Mouse (Mus musculus) granulocyte monocyte progenitor cell, adult 5-6 weeks (primary cell): ENCODE results near the gene Gbp7. TPM values are rescaled to one million over a fixed set of nuclear protein-coding genes. Genes with fewer than 3 reads are reported as not detected.
A peak's percentile ranks its signal among the peaks of the same experiment; 100 is the strongest.
"Not testable (repeated sequence)": the region's sequence is repeated elsewhere in the genome, so short reads cannot be mapped to it uniquely, and the experiment has no call there.

Experiments
- ATAC-seq: replicated peaks from 2 replicates; pipeline ENCODE4 v1.8.0; 2016; ENCODE audit warnings: mild to moderate bottlenecking, moderate TSS enrichment, inconsistent platforms; ENCODE audit not compliant: poor library complexity, severe bottlenecking
- total RNA-seq, 2 experiments: library from RNA; stranded (forward) in 1 of 2; stranded (reverse) in 1 of 2; fragments of 200-712, 200-1000 nt in 1 of 2; fragments of >200 nt in 1 of 2; fragmentation: Nextera tagmentation in 1 of 2; gene quantifications; 2 replicates each; pipeline ENCODE4 v1.2.3; 2014 to 2017

Gene Gbp7
- total RNA-seq (2014; fragmentation: Nextera tagmentation) (14.2 and 25.7 TPM in 2 replicates), total RNA-seq (2017) (24.3 and 27.4 TPM in 2 replicates)

DNA sequence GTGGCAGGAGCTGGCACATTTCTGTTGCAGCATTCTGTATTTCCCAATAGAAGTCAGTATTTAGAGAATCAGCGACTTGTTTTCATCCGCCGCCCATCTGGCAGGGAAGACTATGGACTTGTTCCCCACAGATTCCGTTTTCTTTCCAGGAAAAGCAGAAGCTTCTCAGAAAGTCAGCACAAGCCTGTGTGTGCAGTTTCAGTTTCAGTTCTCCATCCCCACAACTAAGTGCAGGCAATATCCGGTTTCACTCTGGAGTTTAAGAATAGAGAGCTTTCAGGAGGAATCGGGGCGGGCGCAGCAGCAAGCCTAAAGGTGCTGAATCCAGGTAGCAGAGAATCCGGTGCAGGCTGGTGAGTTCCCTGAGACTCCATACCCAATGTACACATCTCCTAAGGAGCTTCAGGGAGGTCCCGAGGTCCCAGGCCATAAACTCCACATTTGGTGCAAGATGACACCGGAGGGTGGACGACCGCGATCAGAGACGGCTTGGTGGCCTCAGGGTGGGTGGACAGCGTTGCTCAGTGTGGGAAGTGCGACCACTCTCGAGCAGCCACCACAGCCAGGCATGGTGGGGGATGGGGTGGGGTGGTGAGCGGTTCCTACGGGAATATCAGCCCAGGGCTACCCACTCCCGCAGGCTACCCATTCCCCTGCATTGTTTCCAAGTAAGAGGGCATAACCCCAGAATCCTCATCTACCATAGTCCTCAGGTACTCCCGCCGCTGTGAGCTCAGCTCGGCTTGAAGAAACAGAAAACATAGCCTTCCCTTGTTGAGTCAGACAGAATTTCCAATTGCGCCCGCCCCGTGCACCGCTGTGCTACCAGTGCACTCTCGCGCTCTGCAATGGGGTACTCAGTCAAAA, at the start of gene Gbp7:
Gene Gbp7, plus strand, starts transcription at position 256 of the 867 bp plus-strand sequence.
- peak; percentile 95 for ATAC-seq

DNA sequence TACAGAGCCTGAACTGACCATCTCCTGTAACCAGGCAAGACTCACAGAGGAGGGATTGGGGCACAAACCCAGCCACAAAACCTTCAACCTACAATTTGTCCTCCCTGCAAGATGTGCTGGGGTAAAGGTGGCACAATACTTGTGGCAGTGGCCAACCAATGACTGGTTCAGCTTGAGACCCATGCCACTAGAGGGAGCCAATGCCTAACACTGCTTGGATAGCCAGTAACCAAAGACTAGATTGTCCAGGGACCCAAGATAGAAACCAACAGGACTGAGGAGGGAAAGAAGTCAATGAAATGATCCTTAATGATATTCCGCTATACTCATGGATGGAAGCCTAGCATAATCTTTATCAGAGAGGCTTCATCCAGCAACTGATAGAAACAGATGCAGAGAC, 39.7 kb upstream of the Gbp7 start:
- peak; percentile 78 for ATAC-seq

DNA sequence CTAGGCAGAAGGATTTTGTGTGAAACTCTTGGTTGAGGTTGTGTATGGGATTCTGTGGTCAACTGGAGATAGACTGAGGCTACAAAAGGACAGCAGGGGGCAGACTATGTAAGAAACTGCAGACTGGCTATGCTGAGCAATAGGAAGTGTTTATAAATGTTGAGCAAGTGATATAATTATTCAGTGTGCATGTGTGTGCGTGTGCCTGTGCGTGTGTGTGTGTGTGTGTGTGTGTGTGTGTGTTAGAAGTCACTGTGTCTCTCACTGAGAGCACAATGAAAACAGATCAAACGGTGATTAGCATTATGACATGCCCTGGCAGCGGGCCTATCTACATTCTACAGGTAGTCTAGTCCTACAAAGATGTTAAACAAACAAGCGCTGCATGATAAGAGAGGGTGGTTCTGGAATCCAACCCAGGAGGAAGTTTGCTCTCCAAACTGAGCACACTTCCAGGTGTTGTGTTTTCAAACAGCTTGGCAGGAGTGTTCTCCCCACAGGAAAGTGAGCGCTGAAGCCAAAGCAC, 36.5 kb upstream of the Gbp7 start, which contains the start of gene Gbp5:
Gene Gbp5, plus strand, starts transcription at position 443 of the 526 bp plus-strand sequence.
- peak; percentile 72 for ATAC-seq

DNA sequence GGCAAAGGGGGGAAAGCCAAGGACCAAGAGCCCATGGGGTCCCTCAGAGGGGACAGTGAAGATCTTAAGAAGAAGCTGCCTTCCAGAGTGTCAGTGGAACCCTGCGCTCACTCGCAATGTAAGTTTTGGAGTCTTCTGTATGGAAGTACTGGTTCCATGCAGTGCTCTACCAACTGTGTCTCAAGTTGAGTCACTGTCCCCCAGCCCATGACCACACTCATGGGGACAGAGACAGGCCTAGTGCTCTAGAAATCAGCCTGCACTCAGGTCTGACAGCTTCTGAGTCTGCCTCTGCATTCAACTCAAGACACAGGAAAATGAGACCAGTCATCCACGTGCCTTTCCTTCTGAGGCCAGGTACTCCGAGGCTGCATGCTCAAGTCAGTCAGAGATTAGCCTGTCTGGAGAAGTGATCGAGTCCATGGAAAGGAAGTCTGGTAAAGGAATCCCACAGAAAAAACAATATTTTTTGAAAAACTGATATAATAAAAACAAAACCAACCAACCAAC, 34.9 kb upstream of the Gbp7 start:
- no peak for ATAC-seq

DNA sequence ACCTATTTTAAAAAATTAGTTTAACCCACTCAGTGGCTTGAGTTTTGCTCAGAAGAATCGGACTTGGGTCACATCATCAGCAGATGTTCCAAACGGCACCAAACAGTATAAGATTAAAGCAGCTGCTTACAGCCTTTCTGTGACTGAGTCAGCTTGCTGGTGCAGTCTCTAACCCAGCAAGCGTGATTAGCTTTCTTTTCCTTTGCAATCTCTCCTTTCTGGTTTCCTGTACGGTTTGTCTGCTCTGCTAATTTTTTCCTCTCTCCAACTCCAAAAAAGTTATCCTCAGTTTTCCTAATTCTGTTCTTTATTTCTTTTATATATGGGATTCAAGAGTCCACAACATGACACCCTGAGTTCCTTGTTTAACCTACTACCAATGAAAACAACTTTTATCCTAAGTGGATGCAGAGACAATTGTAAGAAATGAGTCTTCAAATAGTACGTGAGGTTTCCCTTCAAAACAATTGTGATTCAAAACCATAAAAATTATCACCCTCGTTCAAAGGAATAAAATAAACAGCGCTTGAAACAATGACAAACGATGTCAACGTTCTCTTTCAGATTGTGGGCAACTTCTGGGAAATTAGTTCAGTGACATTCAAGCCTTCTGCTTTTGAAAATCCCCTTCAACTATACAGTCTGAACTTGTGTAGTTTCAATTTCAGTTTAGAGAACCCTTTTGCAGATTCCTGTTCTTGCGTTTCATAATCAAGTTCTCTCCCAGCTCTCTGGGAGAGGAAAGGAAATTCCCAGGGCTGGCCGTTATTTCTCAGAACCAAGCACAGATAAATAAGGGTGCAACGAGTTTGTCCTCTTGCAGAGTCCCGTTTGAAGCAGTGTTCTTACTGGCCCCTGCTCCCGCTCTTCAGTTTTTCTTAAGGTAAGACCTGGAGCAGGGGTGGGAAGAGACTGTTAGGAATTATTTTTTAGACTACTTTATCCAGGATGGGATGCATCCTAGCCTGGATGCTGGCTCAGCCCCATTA, 33.7 kb upstream of the Gbp7 start:
- peak; percentile 36 for ATAC-seq

DNA sequence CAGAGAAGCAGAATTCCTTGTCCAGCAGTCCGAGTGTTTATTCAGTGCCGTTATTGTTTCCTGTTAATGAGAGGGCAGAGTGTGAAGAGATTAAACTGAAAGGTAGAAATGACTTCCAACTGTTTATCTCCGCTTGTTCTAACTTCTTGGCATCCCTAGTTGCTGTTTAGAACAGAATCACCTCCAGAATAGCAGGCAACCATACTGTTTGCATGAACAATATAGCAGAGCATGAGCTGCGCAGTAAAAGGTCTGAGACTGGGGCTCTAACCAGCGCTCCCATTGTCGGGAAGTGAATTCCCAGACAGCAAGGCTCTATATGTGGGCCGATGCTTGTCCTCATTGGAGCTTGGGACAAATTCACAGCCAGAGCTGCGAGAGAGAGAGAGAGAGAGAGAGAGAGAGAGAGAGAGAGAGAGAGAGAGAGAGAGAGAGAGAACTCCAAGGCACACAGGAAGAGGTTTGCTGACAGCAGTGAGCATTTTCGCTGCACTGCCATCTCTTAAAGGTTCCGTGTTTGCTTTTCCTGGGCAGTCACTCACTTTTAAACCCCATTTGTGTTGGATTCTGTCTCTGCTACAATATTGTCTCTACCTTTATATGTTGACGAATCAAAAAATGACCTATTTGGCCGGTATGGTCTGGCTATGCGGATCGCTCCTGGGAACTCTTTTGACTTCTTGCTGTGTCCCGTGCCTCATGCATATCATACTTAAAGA, 32.9 kb upstream of the Gbp7 start:
- ATAC-seq, result 0 out of 2 replicates have a peak, but pooled peaks have one; percentile 16

DNA sequence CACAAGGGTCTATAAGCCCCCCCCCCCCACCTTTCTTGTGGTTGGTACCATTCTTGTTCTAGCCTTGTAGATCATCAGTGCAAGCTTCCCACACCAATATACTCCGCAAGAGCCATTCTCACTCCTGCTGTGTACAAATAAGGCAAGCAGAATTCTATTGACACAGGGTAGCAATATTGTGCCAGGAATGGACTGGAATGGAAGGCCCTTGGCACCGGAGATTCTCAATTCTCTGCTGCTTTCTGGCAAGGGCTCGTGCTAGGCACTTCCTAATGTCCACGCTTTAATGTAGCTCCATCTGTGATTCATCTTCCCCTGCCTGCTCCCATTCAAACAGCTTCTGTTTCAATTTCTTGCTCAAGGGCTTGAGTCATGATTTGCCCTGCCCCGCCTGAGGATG, 31.2 kb upstream of the Gbp7 start:
- no peak for ATAC-seq

- no peak for ATAC-seq
Measured at GRCm38 (mm10) chr3:142528116-142528515, 2.0 kb upstream of the Gbp7 start.

DNA sequence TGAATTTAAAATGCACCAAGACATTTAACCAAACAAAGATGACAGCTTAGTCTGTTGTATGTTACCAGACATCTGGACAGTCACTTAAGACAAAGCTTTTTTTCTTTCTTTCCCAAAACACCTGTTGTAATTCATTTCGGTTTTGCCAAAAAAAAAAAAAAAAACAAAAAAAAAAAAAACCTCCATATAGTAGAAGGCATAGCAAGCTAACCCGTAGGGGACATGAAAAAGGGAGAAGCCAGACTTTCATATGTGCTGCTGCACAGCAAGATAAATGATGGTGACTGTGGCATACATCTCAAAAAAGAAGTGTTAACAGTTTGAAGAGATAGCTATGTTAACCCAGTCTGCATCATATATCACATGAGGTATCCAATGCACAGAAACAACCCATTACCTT, 545 bp upstream of the Gbp7 start:
- ATAC-seq, result peak; percentile 13

DNA sequence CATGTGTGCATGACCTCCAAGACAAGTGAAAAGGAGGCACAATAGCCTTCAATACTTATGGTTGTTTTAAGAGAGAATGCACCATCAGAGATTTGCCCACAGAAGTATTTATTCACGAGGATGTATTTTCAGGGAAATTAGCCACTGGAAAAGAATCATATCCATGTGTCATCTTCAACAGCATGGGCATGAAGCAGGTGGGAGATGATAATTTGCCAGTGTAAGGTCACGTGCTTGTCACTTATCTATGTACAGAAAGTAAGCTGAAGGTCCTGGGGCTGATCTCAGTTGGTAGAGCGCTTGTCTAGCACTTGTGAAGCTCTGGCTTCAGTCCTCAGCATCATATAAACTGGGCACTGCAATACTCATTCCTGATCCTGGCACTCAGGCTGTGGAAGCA, 1.5 kb downstream of the Gbp7 start:
- no peak for ATAC-seq

- no peak for ATAC-seq
Measured at GRCm38 (mm10) chr3:142533185-142533584, 3.0 kb downstream of the Gbp7 start.

- ATAC-seq, result no peak
Measured at GRCm38 (mm10) chr3:142535667-142536066, 5.5 kb downstream of the Gbp7 start.

- no peak for ATAC-seq
Measured at GRCm38 (mm10) chr3:142541391-142541790, 11.2 kb downstream of the Gbp7 start.

DNA sequence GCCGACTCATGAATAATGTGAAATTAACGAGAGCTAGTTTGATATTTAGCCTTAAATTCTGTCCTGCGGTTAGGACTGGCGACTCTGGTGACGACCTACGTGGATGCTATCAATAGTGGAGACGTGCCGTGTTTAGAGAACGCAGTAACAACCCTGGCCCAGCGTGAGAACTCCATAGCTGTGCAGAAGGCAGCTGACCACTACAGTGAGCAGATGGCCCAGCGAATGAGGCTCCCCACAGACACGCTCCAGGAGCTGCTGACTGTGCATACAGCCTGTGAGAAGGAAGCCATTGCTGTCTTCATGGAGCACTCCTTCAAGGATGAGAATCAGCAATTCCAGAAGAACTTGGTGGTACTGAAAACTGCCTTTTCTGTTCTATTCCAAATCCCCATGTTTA, 12.6 kb downstream of the Gbp7 start:
- ATAC-seq, result not testable (repeated sequence)

DNA sequence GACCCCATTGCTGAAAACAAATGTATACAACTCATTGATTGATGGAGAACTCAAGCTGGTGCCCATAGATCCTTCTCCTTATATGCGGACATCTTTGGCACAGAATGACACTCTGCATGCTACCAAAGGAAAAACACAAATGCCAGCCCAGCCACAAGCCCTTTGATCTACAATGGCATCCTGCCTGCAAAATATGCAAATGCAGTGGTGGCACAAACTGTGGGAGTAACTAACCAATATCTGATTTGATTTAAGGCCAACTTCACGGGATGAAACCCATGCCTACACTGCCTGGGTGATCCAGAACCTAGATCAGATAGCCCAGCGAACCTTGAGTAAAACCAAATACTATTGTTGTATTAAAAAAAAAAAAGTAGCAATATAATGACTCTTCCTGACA, 16.5 kb downstream of the Gbp7 start:
- no peak for ATAC-seq

- ATAC-seq, result no peak
Measured at GRCm38 (mm10) chr3:142550052-142550676, 20.0 kb downstream of the Gbp7 start.

DNA sequence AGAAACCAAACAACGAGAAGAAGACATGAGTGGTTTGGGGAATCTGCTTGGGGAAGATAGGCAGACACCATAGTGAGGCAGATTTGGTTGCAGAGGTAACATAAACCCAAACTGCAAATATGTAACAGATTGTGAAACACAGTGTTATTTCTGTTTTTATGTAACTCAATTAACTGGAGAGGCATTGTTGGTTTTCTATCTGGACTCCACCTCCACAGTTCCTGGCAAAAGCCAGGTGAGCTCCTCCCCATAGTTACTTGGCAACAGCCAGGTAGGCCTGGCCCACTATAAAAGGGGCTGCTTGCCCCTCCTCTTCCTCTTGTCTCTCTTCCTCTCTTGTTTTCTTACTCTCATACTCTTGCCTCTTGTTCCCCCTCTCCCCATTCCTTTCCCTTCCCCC, 24.5 kb downstream of the Gbp7 start:
- no peak for ATAC-seq

GRCm38 (mm10) chr3:142555623-142556022, 25.5 kb downstream of the Gbp7 start:
- ATAC-seq, result no peak

DNA sequence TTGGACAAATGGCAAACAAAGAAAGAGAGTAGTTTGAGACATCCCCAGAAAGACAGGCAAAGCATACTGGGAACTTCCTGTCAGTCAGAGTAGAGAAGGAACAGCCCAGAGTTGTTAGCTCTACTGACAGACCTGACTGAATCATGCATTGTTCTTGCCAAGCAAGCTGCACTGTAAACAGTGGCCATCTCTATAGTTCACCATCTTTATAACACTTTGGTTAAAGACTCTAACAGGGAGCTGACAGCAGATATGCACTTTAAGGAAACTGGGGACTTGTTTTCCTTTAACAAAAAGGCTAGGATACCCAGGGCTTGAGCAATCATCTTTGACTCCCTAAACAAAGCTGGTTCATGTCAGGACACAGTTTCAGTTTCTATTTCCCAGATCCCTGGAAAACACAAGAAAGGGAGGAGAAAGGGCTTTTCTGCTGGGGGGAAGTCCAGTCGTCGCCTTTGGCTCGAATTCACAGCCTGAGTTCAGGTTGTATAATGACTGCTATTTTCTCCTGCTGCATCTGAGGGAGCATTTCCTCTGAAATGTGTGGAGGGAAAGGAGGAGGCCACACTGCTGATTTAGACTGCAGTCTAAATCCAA, 29.6 kb downstream of the Gbp7 start, which contains the start of gene Gbp3:
Gene Gbp3, plus strand, starts transcription at position 395 of the 597 bp plus-strand sequence.
- peak; percentile 13 for ATAC-seq
